Mouse (Mus musculus) ES-E14 (cell line): ENCODE data around the gene Mettl24. TPM values are rescaled to one million over a fixed set of nuclear protein-coding genes. Genes with fewer than 3 reads are reported as not detected.
"Not testable (repeated sequence)": the region's sequence is repeated elsewhere in the genome, so short reads cannot be mapped to it uniquely, and the experiment has no call there.

Source experiments
- DNase-seq: peaks from one replicate; pipeline ENCODE4 v3.0.0-alpha.2; 2013; ENCODE audit warnings: low read depth, low spot score
- H3K27ac ChIP-seq: 2 replicates; pipeline ENCODE4 v1.5.1; 2012; ENCODE audit warnings: low read depth, mild to moderate bottlenecking, low read length, moderate library complexity, mixed read lengths; ENCODE audit not compliant: poor library complexity, insufficient read depth, severe bottlenecking
- H3K36me3 ChIP-seq: 2 replicates; pipeline ENCODE4 v1.6.1; 2012; ENCODE audit warnings: mild to moderate bottlenecking, low read length, moderate library complexity, mixed read lengths; ENCODE audit not compliant: control insufficient read depth, poor library complexity, insufficient read depth, severe bottlenecking
- H3K4me1 ChIP-seq, 2 experiments: fragments of 150-350 bp in 1 of 2; sonication (generic) in 1 of 2; 2 replicates each; pipeline ENCODE4 v1.6.1; 2012; ENCODE audit warnings: low read length in 2 of 2, mild to moderate bottlenecking in 1 of 2, mixed read lengths in 1 of 2; ENCODE audit not compliant: control insufficient read depth in 2 of 2, insufficient read depth in 2 of 2, poor library complexity in 1 of 2
- H3K4me3 ChIP-seq, 2 experiments: fragments of 150-350 bp in 1 of 2; sonication (generic) in 1 of 2; 2 replicates each; pipeline ENCODE4 v1.5.1; 2012; ENCODE audit warnings: low read length in 2 of 2, low read depth in 1 of 2, mild to moderate bottlenecking in 1 of 2, mixed read lengths in 1 of 2; ENCODE audit not compliant: insufficient read depth in 1 of 2, poor library complexity in 1 of 2, severe bottlenecking in 1 of 2
- H3K9ac ChIP-seq: 2 replicates; pipeline ENCODE4 v1.6.1; 2012; ENCODE audit warnings: low read depth, mild to moderate bottlenecking, low read length, mixed read lengths; ENCODE audit not compliant: poor library complexity, insufficient read depth, severe bottlenecking
- H3K9me3 ChIP-seq: fragments of 150-350 bp; sonication (generic); 2 replicates; pipeline ENCODE4 v1.6.1; 2012; ENCODE audit warnings: low read depth, mild to moderate bottlenecking, low read length; ENCODE audit not compliant: control insufficient read depth, insufficient read depth
- CHD2 ChIP-seq: IDR thresholded peaks from 2 replicates; pipeline ENCODE4 v1.6.1; 2014; ENCODE audit warnings: mild to moderate bottlenecking, low read depth, low read length, inconsistent platforms
- HCFC1 ChIP-seq: IDR thresholded peaks from 2 replicates; pipeline ENCODE4 v1.6.1; 2012; ENCODE audit warnings: low read length, inconsistent platforms, borderline replicate concordance; ENCODE audit not compliant: insufficient read depth
- MAFK ChIP-seq: IDR thresholded peaks from 2 replicates; pipeline ENCODE4 v1.6.1; 2014; ENCODE audit warnings: mild to moderate bottlenecking, low read depth, low read length, inconsistent platforms; ENCODE audit not compliant: insufficient read depth
- ZC3H11A ChIP-seq: IDR thresholded peaks from 2 replicates; pipeline ENCODE4 v1.6.1; 2012; ENCODE audit warnings: low read depth, mild to moderate bottlenecking, inconsistent platforms, low read length, borderline replicate concordance
- ZNF384 ChIP-seq: IDR thresholded peaks from 2 replicates; pipeline ENCODE4 v1.6.1; 2012; ENCODE audit warnings: low read depth, low read length, inconsistent platforms
- in situ Hi-C, 2 experiments: fragments of 600-800 bp; cut with MboI; formaldehyde crosslinking; loops; one replicate each; pipeline ENCODE4 v1.15.1; 2025; ENCODE audit warnings: low sequenced_read_pairs in 2 of 2, inconsistent platforms in 1 of 2; ENCODE audit not compliant: unreplicated experiment in 2 of 2
- total RNA-seq: library from RNA; depleted of rRNA; stranded (reverse); fragments of 300-350 nt; gene quantifications from 2 replicates; pipeline ENCODE4 v1.2.3, GENCODE M21; 2012

The Mettl24 gene
- total RNA-seq, 1 experiment: 0.40 TPM

DNA sequence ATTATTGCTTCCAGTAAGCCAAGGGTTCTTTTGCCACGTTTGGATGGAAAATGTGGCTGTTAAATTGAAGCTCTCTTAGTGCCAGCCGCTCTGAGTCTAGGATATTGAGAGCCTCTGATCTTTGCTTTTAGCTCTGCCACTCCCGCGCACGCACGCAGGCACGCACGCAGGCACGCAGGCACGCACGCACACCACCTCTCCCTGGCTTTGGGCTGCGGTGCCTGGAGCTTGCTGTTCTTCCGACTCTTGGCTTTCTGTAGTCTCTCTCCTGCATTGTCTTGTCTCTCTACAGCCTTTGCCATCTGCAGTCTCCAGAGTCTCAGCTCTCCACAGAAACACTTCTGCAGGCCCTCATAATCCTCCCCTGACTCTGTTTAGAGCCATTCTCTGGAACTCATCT is 68.1 kb downstream of the Mettl24 start:
- Histone ChIP-seq H3K36me3 (no peaks in the 10 kb centered on the region), H3K27ac (no peak overlapping the region), H3K4me3 (peak overlapping the region in 1 of 2 experiments; percentile 44; a peak in 2 of 4 replicates), H3K9ac (no peak overlapping the region), H3K4me1 (no peaks in the 10 kb centered on the region), H3K9me3 (no peaks in the 10 kb centered on the region)
- in situ Hi-C loops: no loop called here
- TF ChIP-seq ZC3H11A: no peak
- DNase-seq: peak; percentile 9

DNA sequence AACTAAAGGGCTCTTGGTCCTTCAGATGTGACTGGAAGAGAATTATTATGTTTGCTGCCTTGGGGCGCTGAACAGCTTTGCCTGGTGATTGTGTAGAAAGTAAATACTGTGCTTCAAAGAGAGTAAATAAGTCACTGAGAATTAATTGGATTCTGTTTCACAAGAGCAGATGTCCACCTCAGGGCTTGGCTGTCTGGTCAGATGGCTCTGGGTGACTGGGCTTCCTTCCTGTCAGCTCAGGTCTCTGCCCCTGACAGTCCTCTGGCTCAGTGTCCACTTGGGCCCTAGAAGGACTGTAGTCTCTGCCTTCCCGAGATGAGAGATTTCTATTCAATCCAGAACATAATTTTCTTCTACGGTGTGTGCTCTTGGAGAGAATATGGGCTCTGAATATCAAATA is 70.0 kb downstream of the Mettl24 start:
- in situ Hi-C loops: no loop called here
- Histone ChIP-seq H3K27ac (no peak overlapping the region), H3K9me3 (no peaks in the 10 kb centered on the region), H3K4me1 (no peaks in the 10 kb centered on the region), H3K36me3 (no peaks in the 10 kb centered on the region), H3K4me3 (no peak overlapping the region), H3K9ac (no peak overlapping the region)
- TF ChIP-seq CHD2 (no peak), ZC3H11A (no peak), ZNF384 (no peak), HCFC1 (no peak), MAFK (no peak)
- DNase-seq: no peak

DNA sequence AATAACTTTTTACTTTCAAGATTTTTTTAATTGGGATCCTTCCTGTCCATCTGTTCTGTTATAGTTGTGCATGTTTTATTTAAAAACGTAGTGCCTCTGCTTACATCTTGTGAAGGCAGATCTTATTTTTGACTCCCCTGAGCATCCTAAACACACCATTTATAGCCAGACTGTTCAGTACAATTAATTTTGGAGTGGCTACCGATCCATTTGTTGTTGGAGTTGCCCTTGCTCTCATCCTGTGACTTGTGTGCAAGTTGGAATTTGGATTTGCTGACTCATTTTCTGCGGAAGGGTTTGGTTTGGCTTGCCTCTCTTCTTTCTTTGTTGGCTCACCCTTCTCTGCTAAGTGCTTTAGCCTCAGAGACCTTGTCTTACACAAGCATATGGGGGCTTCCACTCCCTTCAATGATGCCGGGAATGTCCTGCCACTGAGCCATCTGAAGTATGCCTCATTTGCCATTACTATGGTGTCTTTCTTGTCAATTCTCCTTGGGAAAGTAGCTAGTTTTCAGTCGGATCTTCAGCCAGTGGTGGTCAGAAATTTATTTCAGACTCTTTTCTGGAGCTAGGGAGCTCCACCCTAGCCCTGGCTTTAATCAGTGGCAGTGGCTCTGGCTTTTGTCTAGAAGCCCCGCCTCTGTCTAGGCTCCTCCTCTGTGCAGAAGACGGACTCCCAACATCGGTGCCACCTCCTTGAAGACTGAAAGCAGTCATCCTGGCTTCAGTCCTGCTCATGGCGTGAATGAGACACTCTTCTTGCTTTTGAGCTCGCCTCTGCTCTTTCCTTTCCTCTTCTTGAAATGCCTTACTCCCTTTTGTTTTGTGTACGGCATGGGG is 75.3 kb downstream of the Mettl24 start:
- DNase-seq: no peak
- in situ Hi-C loops: no loop called here

DNA sequence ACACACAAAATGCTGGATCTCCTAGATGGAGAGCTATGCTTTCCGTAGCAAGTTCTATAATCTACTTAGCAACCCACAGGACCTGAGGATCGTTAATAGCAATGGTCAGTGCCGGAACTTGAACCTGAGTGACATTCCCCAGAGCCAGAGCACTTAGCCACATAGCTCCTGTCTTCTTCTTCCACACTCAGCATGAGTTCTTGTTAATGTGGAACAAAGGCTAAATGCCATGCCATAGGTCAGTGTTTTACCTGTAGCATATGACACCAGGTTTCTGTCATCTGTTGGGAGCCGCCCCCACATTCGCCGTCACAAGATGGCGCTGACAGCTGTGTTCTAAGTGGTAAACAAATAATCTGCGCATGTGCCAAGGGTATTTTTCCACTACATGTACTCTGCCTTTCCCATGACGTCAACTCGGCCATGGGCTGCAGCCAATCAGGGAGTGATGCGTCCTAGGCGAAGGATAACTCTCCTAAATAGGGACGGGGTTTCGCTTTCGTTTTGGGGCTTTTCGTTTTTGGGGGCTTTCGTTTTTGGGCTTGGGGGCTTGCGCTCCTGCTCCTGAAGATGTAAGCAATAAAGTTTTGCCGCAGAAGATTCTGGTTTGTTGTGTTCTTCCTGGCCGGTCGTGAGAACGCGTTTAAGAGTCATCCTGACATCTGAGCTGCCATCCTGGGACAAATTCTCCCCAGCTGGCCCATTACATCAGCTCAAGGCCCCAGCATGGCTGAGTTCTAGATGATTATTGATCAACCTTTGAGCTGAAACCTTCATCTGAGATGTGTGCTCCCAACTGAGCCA is 76.5 kb downstream of the Mettl24 start:
- H3K9ac ChIP-seq, H3K4me1 ChIP-seq, H3K27ac ChIP-seq, H3K9me3 ChIP-seq, DNase-seq, in situ Hi-C loops, H3K36me3 ChIP-seq, H3K4me3 ChIP-seq: not testable (repeated sequence)

More for the DNA sequence above, 75.3 kb downstream of the Mettl24 start:
- Histone ChIP-seq H3K27ac (no peak overlapping the region), H3K4me3 (no peak overlapping the region), H3K9me3 (no peaks in the 10 kb centered on the region), H3K9ac (no peak overlapping the region), H3K4me1 (no peaks in the 10 kb centered on the region), H3K36me3 (no peaks in the 10 kb centered on the region)
- TF ChIP-seq MAFK: no peak
- TF ChIP-seq CHD2: no peak
- no peak for TF ChIP-seq ZNF384
